Mouse (Mus musculus) frontal cortex, postnatal 10 days (tissue): ENCODE results near the gene Notum.

Source experiments
- DNase-seq, 2 experiments: peaks; one replicate each; pipeline ENCODE4 v3.0.0; 2022; ENCODE audit warnings: low spot score in 2 of 2, mixed read lengths in 1 of 2

Notum gene

GRCm38 (mm10) chr11:120634810-120635209 is 26.2 kb downstream of the Notum start:
- DNase-seq = no peak

DNA sequence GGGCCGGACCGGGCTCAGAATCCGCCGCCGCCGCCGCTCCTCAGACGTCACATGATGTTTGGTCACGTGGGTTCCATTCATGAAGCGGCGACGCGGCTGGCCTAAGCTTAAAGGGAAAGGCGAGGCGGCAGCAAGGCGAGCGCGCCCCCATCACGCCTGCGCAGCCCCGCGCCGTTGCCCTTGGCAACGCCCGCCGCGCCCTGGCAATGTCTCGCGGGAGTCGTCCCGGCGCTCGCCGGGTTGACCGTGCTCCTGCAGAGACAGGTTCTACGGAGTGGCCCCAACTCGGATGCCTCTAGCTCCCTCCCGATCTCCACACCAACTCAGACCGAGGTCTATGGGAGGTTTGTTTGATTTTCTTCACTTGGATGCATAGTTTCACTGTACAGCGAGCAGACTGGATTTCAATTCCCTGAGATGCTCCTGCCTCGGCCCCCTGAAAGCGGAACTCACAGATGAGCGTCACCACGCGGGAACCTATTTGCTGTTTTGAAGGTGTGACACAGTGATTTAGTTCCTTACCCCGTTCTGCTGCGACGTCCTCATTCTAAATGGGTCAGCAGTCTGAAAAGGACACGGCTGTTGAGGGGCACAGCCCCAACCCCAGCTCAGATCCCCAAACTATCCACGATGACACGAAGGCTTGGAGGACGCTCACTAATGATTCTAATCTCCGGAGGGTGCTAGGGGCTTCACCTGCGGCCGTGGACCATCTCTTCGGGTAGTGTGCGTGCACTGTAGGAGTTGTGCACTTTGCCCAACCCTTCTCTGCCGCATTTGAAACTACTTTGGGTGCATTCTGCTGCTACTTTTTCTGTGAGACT is 27.2 kb downstream of the Notum start, which contains the start of gene Mafg:
Mafg (minus strand) TSS at position 81 of the 824 bp plus-strand sequence.
- peak; percentile 92 to 93 for DNase-seq

- DNase-seq = peak in 1 of 2 experiments; percentile 71
Observed at GRCm38 (mm10) chr11:120632559-120633519, 28.1 kb downstream of the Notum start.

DNA sequence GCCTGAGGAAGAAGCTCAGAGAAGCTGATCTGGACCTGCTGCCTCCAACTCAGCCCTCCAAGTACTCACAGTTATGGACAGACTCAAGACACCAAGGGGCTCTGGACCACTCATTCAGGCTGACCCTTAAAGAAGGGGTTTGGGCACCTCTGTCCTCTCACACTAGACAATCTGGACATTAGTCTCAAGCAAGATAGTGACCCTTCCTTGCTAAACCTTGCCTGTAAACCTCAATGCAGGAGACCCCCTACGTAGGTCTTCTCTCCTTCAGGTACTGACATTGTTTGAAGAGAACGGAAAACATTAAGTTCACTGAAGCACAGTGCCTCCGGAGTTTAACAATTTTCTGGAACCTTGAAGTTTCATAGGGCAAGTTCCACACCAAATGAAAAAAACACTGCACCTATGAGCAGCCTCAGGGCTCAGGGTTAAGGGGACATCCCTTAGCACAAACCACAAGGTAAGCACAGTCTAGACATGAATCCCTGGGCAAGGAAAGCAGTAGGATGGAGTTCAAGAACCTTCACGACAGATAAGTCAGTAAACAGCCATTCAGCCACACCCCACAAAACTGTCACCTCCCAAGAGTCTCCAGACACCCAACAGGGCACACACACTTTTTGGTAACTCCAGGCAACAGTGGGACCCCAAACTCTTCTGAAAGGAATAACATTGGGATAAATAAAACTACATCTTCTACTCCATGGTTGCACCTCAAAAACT is 29.1 kb downstream of the Notum start:
- no peak for DNase-seq

DNA sequence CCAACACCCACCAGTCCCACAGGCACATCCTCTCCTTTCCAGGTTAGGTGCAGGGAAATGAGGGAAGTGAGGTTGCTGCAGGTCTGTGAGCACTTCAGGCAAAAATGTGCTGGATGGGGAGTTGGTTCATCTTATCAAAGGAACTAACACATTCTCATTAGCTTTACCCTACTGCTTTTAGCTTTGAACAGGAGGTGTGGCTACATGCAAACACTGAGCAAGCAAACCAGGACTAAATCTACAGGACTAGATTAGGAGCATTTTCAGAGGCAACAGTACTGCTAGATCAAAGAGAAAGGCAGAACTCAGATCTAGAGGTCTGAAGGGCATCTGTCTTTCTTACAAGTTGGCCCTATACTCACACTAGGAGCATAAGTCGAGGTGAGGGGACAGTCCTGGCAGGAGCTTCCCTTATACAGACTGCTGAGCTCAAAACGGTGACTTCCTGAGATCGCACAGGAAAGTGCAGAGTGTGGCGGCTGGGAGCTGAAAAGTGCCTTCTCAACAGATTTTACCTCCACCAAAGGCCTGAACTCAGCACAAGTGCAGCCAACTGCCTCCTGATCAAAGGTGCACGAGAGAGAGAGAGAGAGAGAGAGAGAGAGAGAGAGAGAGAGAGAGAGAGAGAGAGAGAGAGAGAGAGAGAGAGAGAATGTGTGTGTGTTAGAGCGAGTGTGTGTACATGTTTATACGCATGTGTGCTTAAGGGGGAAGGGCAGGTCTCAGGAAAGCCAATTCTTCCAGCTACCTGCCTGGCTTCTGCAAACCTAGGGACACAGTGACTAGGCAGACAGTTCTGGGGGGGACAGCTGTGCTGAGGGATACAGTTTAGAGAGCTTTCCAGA is 29.9 kb downstream of the Notum start:
- no peak for DNase-seq

DNA sequence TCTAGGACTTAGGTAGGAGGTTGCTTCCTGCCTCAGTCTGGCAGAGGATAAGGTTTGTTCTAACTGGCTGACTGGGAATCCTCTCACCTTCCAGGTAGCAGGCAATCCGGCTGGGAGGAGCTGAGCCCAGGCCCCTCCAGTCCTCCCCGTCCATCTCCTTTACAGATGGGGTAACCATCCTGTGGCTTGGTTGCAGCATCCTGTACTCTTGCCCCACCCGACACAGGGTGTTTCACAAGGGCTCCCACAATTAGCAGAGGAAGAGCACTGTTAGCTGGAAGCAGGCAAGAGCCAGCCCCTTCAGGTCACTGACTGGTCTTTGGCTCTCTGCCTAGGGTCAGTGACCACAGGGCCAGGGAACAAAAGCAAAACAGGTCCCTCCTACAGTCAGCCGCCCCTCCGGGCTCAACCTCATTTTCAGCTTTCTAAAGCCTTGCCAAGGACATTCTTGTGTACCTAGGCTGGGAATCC is 30.5 kb downstream of the Notum start:
- peak in 1 of 2 experiments; percentile 29 for DNase-seq

DNA sequence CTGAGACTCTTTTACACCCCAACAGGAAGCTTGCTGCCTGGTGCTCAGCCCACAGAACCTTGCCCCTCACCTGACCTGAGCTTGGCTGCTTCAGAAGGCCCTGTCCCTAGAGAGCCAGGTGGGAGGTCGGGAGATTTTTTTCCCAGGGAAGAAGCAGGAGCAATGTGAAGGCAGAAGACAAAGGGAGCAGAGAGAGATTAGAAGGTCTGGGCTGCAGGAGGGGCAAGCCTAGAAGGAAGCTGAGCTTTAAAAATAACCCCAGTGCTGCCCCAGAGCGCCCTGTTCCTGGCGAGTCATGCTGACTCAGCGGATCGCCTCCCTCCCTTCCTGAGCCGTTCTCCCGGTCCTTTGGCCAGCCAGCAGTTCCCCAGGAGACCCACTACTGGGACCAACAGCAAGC is 31.1 kb downstream of the Notum start:
- peak in 1 of 2 experiments; percentile 11 for DNase-seq

GRCm38 (mm10) chr11:120629341-120629730 is 31.6 kb downstream of the Notum start:
- peak in 1 of 2 experiments; percentile 19 for DNase-seq

- DNase-seq = no peak
Observed at GRCm38 (mm10) chr11:120628601-120629340, 32.2 kb downstream of the Notum start.

DNA sequence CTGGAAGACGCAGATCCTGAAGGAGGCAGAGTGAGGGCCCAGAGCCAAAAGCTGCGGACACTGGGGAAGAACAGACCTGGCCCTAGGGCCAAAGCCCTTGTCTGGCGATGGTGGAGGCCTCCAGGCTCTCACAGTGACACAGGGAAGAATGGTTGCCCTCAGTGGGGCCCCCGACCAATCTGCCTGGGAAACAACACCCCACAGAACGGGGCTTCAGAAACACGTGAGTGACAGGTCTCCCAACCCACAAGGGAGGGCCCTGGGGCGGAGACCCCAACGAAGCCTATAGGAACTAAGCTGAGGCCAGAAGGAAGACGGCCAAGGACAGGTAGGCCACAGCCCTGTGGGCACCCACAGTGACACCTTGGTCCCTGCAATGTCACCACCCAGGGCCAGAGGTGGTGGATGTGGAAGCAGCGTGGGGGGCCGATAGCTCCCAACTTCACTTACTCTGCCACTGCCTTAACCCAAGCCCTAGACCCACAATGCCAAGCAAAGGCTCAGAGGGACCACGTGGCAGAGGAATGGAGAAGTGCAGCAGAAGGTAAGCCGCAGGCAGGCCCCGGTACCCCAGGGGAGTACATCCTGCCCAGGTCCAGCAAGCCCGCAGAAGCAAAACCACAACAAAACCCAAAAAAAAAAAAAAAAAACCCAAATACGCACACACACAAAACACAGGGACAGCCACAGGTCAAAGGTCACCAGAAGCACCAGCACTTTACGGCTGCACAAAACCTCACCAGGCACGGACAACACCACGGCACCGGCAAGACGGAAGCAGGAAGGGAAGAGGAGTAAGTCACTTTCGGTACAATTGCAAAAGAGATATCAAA is 33.3 kb downstream of the Notum start:
- DNase-seq = no peak

DNA sequence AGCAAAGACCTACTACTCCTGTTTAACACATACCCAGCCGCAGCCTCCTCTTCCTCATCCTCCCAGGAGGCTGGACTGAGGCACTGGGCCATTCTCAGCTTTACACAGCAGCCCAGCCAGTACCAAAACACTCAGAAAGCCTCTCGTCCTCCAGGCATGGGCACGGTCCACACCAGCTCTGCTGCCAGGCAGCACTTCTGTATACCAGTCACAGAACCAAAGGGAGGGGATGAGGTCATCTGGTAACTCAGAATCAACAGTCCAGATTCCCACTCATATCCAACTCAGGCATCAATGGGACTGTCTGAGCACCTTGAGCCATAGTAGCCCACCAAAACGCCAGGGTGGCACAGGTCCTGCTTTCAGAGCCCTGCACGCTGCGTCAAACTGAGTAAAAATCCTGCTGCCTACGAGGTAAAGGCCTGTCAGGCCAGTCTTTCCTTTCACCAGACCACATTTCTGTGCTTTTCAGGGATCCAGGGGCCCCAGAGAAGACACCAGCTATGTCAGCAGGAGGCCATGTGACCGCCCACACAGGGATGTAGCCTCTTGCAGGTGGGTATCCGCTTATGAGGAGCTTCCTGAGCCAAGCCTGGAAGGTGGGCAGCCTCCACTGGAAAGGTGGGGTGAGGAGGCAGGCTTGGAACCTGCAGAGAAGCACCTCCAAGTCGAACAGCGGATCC is 34.0 kb downstream of the Notum start:
- DNase-seq = no peak

GRCm38 (mm10) chr11:120625152-120625775 is 35.7 kb downstream of the Notum start, which contains the start of gene Sirt7:
Gene Sirt7, minus strand, starts transcription at chr11:120625240.
- DNase-seq = no peak

GRCm38 (mm10) chr11:120624680-120625111 is 36.3 kb downstream of the Notum start:
- peak; percentile 75 to 82 for DNase-seq

DNA sequence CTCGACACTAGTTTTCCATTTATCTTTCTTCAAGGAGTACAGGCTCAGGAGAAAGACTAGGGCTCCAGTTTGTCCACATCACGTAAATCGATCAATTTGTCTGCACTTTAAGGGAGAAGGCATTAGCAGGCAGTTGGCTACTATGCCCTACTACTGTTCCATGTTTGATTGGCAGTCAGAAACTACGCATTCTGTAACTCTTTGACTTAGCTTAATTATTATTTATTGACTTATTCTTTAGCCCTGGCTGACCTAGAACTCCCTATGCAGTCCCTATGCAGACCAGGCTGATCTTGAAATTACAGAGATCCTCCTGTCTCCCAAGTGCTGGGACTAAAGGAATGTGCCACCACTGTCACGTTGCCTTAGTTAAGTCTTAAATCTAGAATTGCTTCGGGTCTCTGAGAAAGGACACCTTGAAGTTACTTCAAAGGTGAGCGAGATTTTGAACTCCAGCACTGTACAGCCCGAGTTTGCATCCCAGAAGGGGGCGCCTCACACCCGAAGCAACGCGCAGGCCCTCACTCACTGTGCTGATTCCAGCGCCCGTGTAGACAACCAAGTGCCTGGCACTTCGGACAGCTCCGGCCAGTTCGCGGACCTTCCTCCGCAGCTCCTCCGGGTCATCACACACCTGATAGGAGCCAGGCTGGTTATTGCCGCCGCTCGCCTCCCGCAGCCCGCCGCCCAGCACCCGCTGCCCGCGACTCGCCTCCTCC is 36.9 kb downstream of the Notum start:
- DNase-seq = peak in 1 of 2 experiments; percentile 66

- DNase-seq = no peak
Observed at GRCm38 (mm10) chr11:120622805-120623204, 38.2 kb downstream of the Notum start.

GRCm38 (mm10) chr11:120620195-120620594 is 40.8 kb downstream of the Notum start:
- DNase-seq = no peak
